Comparison of ENCODE assay signal across 32 mouse cellular contexts in the genomic region with DNA sequence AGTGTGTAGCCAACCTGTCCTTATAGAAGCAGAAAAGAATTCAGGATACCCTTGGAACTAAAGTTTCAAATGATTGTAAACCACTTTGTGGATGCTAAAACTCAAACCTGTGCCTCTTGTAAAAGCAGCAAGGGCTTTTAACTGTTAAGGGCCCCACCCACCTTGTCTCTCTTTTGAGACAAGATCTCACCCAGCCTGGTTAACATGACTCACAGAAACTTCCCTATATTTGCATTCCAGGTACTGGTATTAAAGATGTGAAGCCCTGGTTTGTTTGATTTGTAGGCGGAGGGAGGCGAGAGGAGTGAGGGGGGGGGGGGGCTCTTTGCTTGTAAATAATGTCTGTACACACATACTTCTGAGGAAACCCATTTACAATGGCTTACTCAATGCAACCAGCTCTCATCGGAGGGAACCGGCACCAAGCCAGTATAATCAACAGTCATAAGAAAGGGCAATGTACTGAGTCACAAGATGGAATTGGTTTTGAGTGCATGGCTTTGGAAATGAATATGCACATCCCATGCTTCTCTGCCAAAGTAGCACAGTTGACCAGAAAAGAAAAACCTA. TPM values are rescaled to one million over a fixed set of nuclear protein-coding genes. Genes with fewer than 3 reads are reported as not detected.
DNase-seq lines count a peak whose midpoint lies in the region; ATAC-seq and TF ChIP-seq lines count a peak whose summit lies in the region.
"Had no signal": no experiment of that assay in that cellular context is flagged by ENCODE, and none has a peak within 500 bp of the region (broad histone marks: within the 10 kb centered on the region; RNA-seq: fewer than 3 reads in every experiment).

No protein-coding gene starts in this region.

- 0 out of 2 replicates have a peak overlapping the region, but pooled peaks have one; percentile 5 for H3K4me2 ChIP-seq in CH12.LX (ENCODE audit: insufficient read depth, low read depth, poor library complexity, severe bottlenecking)
- no peak overlapping the region for H3K4me2 ChIP-seq in intestine, postnatal 0 days (replicated peaks; ENCODE audit: low read depth)
- H3K4me2 ChIP-seq in stomach, postnatal 0 days (replicated peaks; ENCODE audit: low read depth) = no peak overlapping the region
- H3K4me2 ChIP-seq in forebrain, embryonic 12.5 days = no peak overlapping the region
- H3K4me2 ChIP-seq: heart, embryonic 15.5 days; hindbrain, embryonic 12.5 days; kidney, embryonic 15.5 days; neural tube, embryonic 15.5 days had no signal

- WGBS in intestine, postnatal 0 days = 49% methylated on average over 4 of the region's 4 CpGs
- WGBS in stomach, postnatal 0 days = 55% methylated on average over 4 of the region's 4 CpGs
- 82% methylated on average over 4 of the region's 4 CpGs for WGBS in forebrain, embryonic 12.5 days

- no peaks in the 10 kb centered on the region for H3K79me2 ChIP-seq in CH12.LX (replicated peaks; ENCODE audit: control insufficient read depth, extremely low read depth, insufficient read depth, poor library complexity, severe bottlenecking)

- H3K27ac ChIP-seq in CH12.LX (ENCODE audit: insufficient read depth, low read depth) = no peak overlapping the region
- no peak overlapping the region for H3K27ac ChIP-seq in intestine, postnatal 0 days (ENCODE audit: low read depth, low read length)
- H3K27ac ChIP-seq in stomach, postnatal 0 days (replicated peaks) = no peak overlapping the region
- H3K27ac ChIP-seq in forebrain, embryonic 12.5 days = no peak overlapping the region
- H3K27ac ChIP-seq: heart, embryonic 10.5 days; heart, embryonic 15.5 days; hindbrain, embryonic 12.5 days; kidney, embryonic 15.5 days; liver, embryonic 14.5 days; neural tube, embryonic 15.5 days had no signal

- no peak overlapping the region for H3K4me3 ChIP-seq in CH12.LX (replicated peaks in 1 of 3; ENCODE audit: low read depth in 2 of 3, low read length in 2 of 3, poor library complexity in 1 of 3)
- no peak overlapping the region for H3K4me3 ChIP-seq in intestine, postnatal 0 days (ENCODE audit: low read depth, low read length)
- H3K4me3 ChIP-seq in stomach, postnatal 0 days (ENCODE audit: low read depth, low read length) = no peak overlapping the region
- no peak overlapping the region for H3K4me3 ChIP-seq in forebrain, embryonic 12.5 days (replicated peaks)
- H3K4me3 ChIP-seq: heart, embryonic 10.5 days; heart, embryonic 15.5 days; hindbrain, embryonic 12.5 days; kidney, embryonic 15.5 days; neural tube, embryonic 15.5 days had no signal

- H3K36me3 ChIP-seq in CH12.LX (replicated peaks in 1 of 2; ENCODE audit: control insufficient read depth in 1 of 2, insufficient read depth in 1 of 2, low read length in 1 of 2) = no peaks in the 10 kb centered on the region
- H3K36me3 ChIP-seq in intestine, postnatal 0 days (ENCODE audit: control insufficient read depth, insufficient read depth) = no peaks in the 10 kb centered on the region
- H3K36me3 ChIP-seq in stomach, postnatal 0 days (ENCODE audit: control insufficient read depth, insufficient read depth, low read length) = no peaks in the 10 kb centered on the region
- no peaks in the 10 kb centered on the region for H3K36me3 ChIP-seq in forebrain, embryonic 12.5 days (replicated peaks)
- H3K36me3 ChIP-seq: heart, embryonic 10.5 days; heart, embryonic 15.5 days; hindbrain, embryonic 12.5 days; kidney, embryonic 15.5 days; neural tube, embryonic 15.5 days had no signal

- H3K9ac ChIP-seq in CH12.LX (ENCODE audit: insufficient read depth, low read depth) = no peak overlapping the region
- H3K9ac ChIP-seq in intestine, postnatal 0 days (ENCODE audit: low read depth, low read length) = no peak overlapping the region
- no peak overlapping the region for H3K9ac ChIP-seq in stomach, postnatal 0 days (ENCODE audit: low read length)
- no peak overlapping the region for H3K9ac ChIP-seq in forebrain, embryonic 12.5 days
- H3K9ac ChIP-seq: heart, embryonic 15.5 days; hindbrain, embryonic 12.5 days; kidney, embryonic 15.5 days; liver, embryonic 14.5 days; neural tube, embryonic 15.5 days had no signal

- no peak for TF ChIP-seq CTCF in CH12.LX (conservative IDR thresholded peaks at IDR 0.05 in 1 of 2, IDR thresholded peaks at IDR 0.05 in 1 of 2; ENCODE audit: low read depth in 2 of 2, low read length in 2 of 2)
- TF ChIP-seq CTCF in intestine, postnatal 0 days (IDR thresholded peaks at IDR 0.05; ENCODE audit: low read depth) = no peak
- TF ChIP-seq CTCF in stomach, postnatal 0 days (IDR thresholded peaks at IDR 0.05; ENCODE audit: low read depth) = no peak

- DNase-seq in urinary bladder, adult 18-20 months (ENCODE audit: low spot score in 2 of 2) = peak; percentile 14 to 37
- no peak for DNase-seq in urinary bladder, postnatal 10 days (ENCODE audit: low spot score)
- DNase-seq in CH12.LX (ENCODE audit: extremely low read depth) = peak; percentile 10
- peak; percentile 59 for DNase-seq in stomach, postnatal 0 days (ENCODE audit: low spot score)
- no peak for DNase-seq in c-Kit-positive CD71-positive TER-119-positive erythroid progenitor cells, embryonic 14.5 days (ENCODE audit: low spot score)
- DNase-seq: adrenal gland, postnatal 14 days; cerebellum, adult 18-20 months; cerebellum, postnatal 10 days; gastrocnemius, postnatal 25 days; heart, adult 11 months; heart, postnatal 36 days; kidney, adult 18-20 months; kidney, postnatal 25 days; liver; lung, adult 2 months; lung, postnatal 4 days; midbrain, embryonic 14.5 days; retina, postnatal 1 day; right cerebral cortex, postnatal 25 days had no signal

- dilution Hi-C loops in CH12.LX (cut with MboI; ENCODE audit: extremely low pct_ligation_motif_present, extremely low pct_unique_long_range_greater_than_20kb, low sequenced_read_pairs) = no loop called here

- peak; percentile 41; the same call in 1 of the 2 replicates for ATAC-seq in intestine, postnatal 0 days
- ATAC-seq in stomach, postnatal 0 days (ENCODE audit: low FRiP score, low TSS enrichment) = peak; percentile 94
- no peak for ATAC-seq in forebrain, embryonic 12.5 days (ENCODE audit: low FRiP score)
- ATAC-seq: forebrain, embryonic 14.5 days had no signal

- in situ Hi-C loops in CH12.LX (cut with MboI; ENCODE audit: low pct_ligation_motif_present, low pct_unique_long_range_greater_than_20kb, low sequenced_read_pairs) = no loop called here

- no peaks in the 10 kb centered on the region for H3K9me3 ChIP-seq in CH12.LX (replicated peaks; ENCODE audit: low read length)
- no peaks in the 10 kb centered on the region for H3K9me3 ChIP-seq in intestine, postnatal 0 days (ENCODE audit: control insufficient read depth)
- no peaks in the 10 kb centered on the region for H3K9me3 ChIP-seq in stomach, postnatal 0 days (ENCODE audit: control insufficient read depth, low read length)
- H3K9me3 ChIP-seq in forebrain, embryonic 12.5 days = no peaks in the 10 kb centered on the region
- H3K9me3 ChIP-seq: heart, embryonic 10.5 days; heart, embryonic 15.5 days; hindbrain, embryonic 12.5 days had no signal

- no peak for TF ChIP-seq RAD21 in CH12.LX (IDR thresholded peaks at IDR 0.05; ENCODE audit: low read depth, low read length)

- TF ChIP-seq EP300 in CH12.LX (IDR thresholded peaks at IDR 0.05; ENCODE audit: low read length) = no peak
- TF ChIP-seq EP300 in stomach, postnatal 0 days (optimal IDR thresholded peaks at IDR 0.05) = no peak

- H3K4me1 ChIP-seq in CH12.LX (ENCODE audit: control insufficient read depth in 1 of 2, insufficient read depth in 2 of 2) = peaks cover 5% of the 10 kb centered on the region in 2 experiments; a peak in 1 of 4 replicates
- no peaks in the 10 kb centered on the region for H3K4me1 ChIP-seq in intestine, postnatal 0 days (replicated peaks; ENCODE audit: control insufficient read depth, insufficient read depth, low read length)
- no peaks in the 10 kb centered on the region for H3K4me1 ChIP-seq in stomach, postnatal 0 days (replicated peaks; ENCODE audit: control insufficient read depth, insufficient read depth)
- no peaks in the 10 kb centered on the region for H3K4me1 ChIP-seq in forebrain, embryonic 12.5 days
- H3K4me1 ChIP-seq: heart, embryonic 10.5 days; heart, embryonic 15.5 days; kidney, embryonic 15.5 days; neural tube, embryonic 15.5 days had no signal

- H3K27me3 ChIP-seq in CH12.LX (replicated peaks) = no peaks in the 10 kb centered on the region
- H3K27me3 ChIP-seq in intestine, postnatal 0 days (replicated peaks; ENCODE audit: control insufficient read depth, insufficient read depth, low read length) = no peaks in the 10 kb centered on the region
- no peaks in the 10 kb centered on the region for H3K27me3 ChIP-seq in stomach, postnatal 0 days (ENCODE audit: control insufficient read depth, insufficient read depth, low read length)
- H3K27me3 ChIP-seq in forebrain, embryonic 12.5 days = no peaks in the 10 kb centered on the region
- H3K27me3 ChIP-seq: heart, embryonic 15.5 days; hindbrain, embryonic 12.5 days; kidney, embryonic 15.5 days; neural tube, embryonic 15.5 days had no signal

- no peak for TF ChIP-seq POLR2A in CH12.LX (IDR thresholded peaks at IDR 0.05; ENCODE audit: low read depth, low read length)

TF ChIP-seq in CH12.LX, 34 proteins besides CTCF, POLR2A, EP300 and RAD21:
- TF ChIP-seq SIN3A (IDR thresholded peaks at IDR 0.05; ENCODE audit: low read length) = no peak
- TF ChIP-seq MAX (IDR thresholded peaks at IDR 0.05; ENCODE audit: low read length) = no peak
- TF ChIP-seq ZKSCAN1 (IDR thresholded peaks at IDR 0.05; ENCODE audit: borderline replicate concordance, low read depth, low read length) = no peak
- TF ChIP-seq HCFC1 (IDR thresholded peaks at IDR 0.05; ENCODE audit: low read depth, low read length) = no peak
- no peak for TF ChIP-seq ELF1 (IDR thresholded peaks at IDR 0.05; ENCODE audit: low read depth, low read length)
- TF ChIP-seq MXI1 (IDR thresholded peaks at IDR 0.05; ENCODE audit: low read depth, low read length) = no peak
- no peak for TF ChIP-seq PAX5 (IDR thresholded peaks at IDR 0.05; ENCODE audit: low read length)
- no peak for TF ChIP-seq MYC (IDR thresholded peaks at IDR 0.05; ENCODE audit: low read depth, low read length)

RNA-seq across cellular contexts. Expression of gene Atp10b, which starts 23.7 kb away (rescaled TPM):
- not detected in 2 replicates for total RNA-seq in CH12.LX (2012; rRNA removed)
- total RNA-seq in CH12.LX (2014; rRNA removed) = not detected in 2 replicates
- 0.04 TPM in 1 of 2 replicates, not detected in the other for polyA plus RNA-seq in CH12.LX (2012; ENCODE audit: insufficient read length, low read depth)
- 3.2 and 3.3 TPM in 2 replicates for polyA plus RNA-seq in intestine, postnatal 0 days (2015; fragmentation: Nextera tagmentation; extraction: Ambion mirVana)
- 2.1 and 2.3 TPM in 2 replicates for polyA plus RNA-seq in stomach, postnatal 0 days (2015; fragmentation: Nextera tagmentation; extraction: Ambion mirVana)
- polyA plus RNA-seq in forebrain, embryonic 12.5 days (2016; fragmentation: Nextera tagmentation; extraction: Ambion mirVana) = 0.10 and 0.21 TPM in 2 replicates
- total RNA-seq: gastrocnemius, adult 18-20 months; gastrocnemius, postnatal 25 days; heart, postnatal 36 days; megakaryocyte-erythroid progenitor cell, adult 5-6 weeks; MEL; monocyte, adult 5-6 weeks had no signal
- polyA plus RNA-seq: heart, embryonic 15.5 days; liver, embryonic 14.5 days had no signal

Comparison
In these comparisons a context has a peak if more than half of its experiments do, and no peak if none do; other contexts are left out.
1. DNase-seq: peak in urinary bladder, adult 18-20 months (2 of 2), CH12.LX (single experiment) and stomach, postnatal 0 days (single experiment); none in urinary bladder, postnatal 10 days (single experiment) and c-Kit-positive CD71-positive TER-119-positive erythroid progenitor cells, embryonic 14.5 days (single experiment).